Mouse (Mus musculus) cerebellum, adult 2 months (tissue): ENCODE measurements around the gene Mageb18. TPM values are rescaled to one million over a fixed set of nuclear protein-coding genes. Genes with fewer than 3 reads are reported as not detected.
"Not testable (repeated sequence)": the region's sequence is repeated elsewhere in the genome, so short reads cannot be mapped to it uniquely, and the experiment has no call there.

Experiments
- DNase-seq, 2 experiments: peaks; one replicate each; pipeline ENCODE4 v3.0.0; 2021
- H3K27ac ChIP-seq: fragments of 200-500 bp; 2 replicates; pipeline ENCODE4 v1.5.1; 2012; ENCODE audit warnings: low read length, control low read depth, inconsistent platforms; ENCODE audit not compliant: insufficient read depth
- H3K27me3 ChIP-seq: fragments of 200-500 bp; 2 replicates; pipeline ENCODE4 v1.6.1; 2012; ENCODE audit warnings: inconsistent platforms, mild to moderate bottlenecking, low read length, moderate library complexity; ENCODE audit not compliant: control insufficient read depth, insufficient read depth
- H3K4me1 ChIP-seq: fragments of 200-500 bp; 2 replicates; pipeline ENCODE4 v1.6.1; 2011; ENCODE audit warnings: low read length; ENCODE audit not compliant: control insufficient read depth, insufficient read depth
- H3K4me3 ChIP-seq: fragments of 200-500 bp; replicated peaks from 2 replicates; pipeline ENCODE3; 2011; ENCODE audit warnings: mild to moderate bottlenecking, low read depth, low read length, control low read depth; ENCODE audit not compliant: insufficient read depth
- CTCF ChIP-seq: fragments of 200-500 bp; IDR thresholded peaks from 2 replicates; pipeline ENCODE4 v1.5.1; 2011; ENCODE audit warnings: low read depth, mild to moderate bottlenecking, control low read depth, low read length, moderate library complexity, borderline replicate concordance; ENCODE audit not compliant: insufficient read depth
- POLR2A ChIP-seq: fragments of 200-500 bp; IDR thresholded peaks from 2 replicates; pipeline ENCODE4 v1.6.1; 2011; ENCODE audit warnings: low read length, control low read depth, borderline replicate concordance; ENCODE audit not compliant: insufficient read depth
- WGBS: fragments of 180-500 bp; shearing (Covaris S2); methylation state at CpG from one replicate; pipeline ENCODE4 v1.1.7; 2018; 5-methylcytosine and 5-hydroxymethylcytosine counted together
- polyA plus RNA-seq: library from polyadenylated mRNA; depleted of rRNA; stranded (reverse); fragments of >200 nt; gene quantifications from 2 replicates; pipeline ENCODE4 v1.2.3, GENCODE M21; 2012; rRNA removed

Mageb18 gene
- polyA plus RNA-seq: not detected in 2 replicates

- Histone ChIP-seq H3K4me3 (no peak within 1 kb of the TSS), H3K27ac (no peak within 1 kb of the TSS), H3K27me3 (no peaks in the 10 kb centered on the region), H3K4me1 (no peaks in the 10 kb centered on the region)
- 19% methylated on average over 1 of the region's 1 CpGs for WGBS
- DNase-seq: no peak
- TF ChIP-seq CTCF (no peak), POLR2A (no peak)
Observed at GRCm38 (mm10) chrX:92599472-92599871, at the start of gene Mageb18. Gene Mageb18, minus strand, starts transcription at chrX:92599572.

GRCm38 (mm10) chrX:92612788-92613187 lies 13.4 kb upstream of the Mageb18 start:
- DNase-seq: no peak
- Histone ChIP-seq H3K4me1 (no peaks in the 10 kb centered on the region), H3K4me3 (no peak overlapping the region), H3K27me3 (no peaks in the 10 kb centered on the region), H3K27ac (no peak overlapping the region)
- TF ChIP-seq CTCF (no peak), POLR2A (no peak)
- WGBS: 86% methylated on average over 3 of the region's 3 CpGs

GRCm38 (mm10) chrX:92610466-92610865 lies 11.1 kb upstream of the Mageb18 start:
- no peak for TF ChIP-seq CTCF
- no peak for TF ChIP-seq POLR2A
- Histone ChIP-seq H3K4me1 (no peaks in the 10 kb centered on the region), H3K27me3 (no peaks in the 10 kb centered on the region), H3K4me3 (no peak overlapping the region), H3K27ac (no peak overlapping the region)
- no peak for DNase-seq
- WGBS: 74% methylated on average over 3 of the region's 3 CpGs

GRCm38 (mm10) chrX:92597324-92597723 lies 2.0 kb downstream of the Mageb18 start:
- peak in 1 of 2 experiments; percentile 0 for DNase-seq
- Histone ChIP-seq H3K4me1 (no peaks in the 10 kb centered on the region), H3K4me3 (no peak overlapping the region), H3K27ac (no peak overlapping the region), H3K27me3 (no peaks in the 10 kb centered on the region)
- no peak; the same call in 1 of the 2 replicates for TF ChIP-seq CTCF
- no peak for TF ChIP-seq POLR2A
- 41% methylated on average over 4 of the region's 4 CpGs for WGBS

- Histone ChIP-seq H3K4me1 (no peaks in the 10 kb centered on the region), H3K27ac (no peak overlapping the region), H3K4me3 (no peak overlapping the region), H3K27me3 (no peaks in the 10 kb centered on the region)
- DNase-seq: no peak
- 84% methylated on average over 1 of the region's 1 CpGs for WGBS
- TF ChIP-seq CTCF (no peak), POLR2A (no peak)
Observed at GRCm38 (mm10) chrX:92527826-92528225, 71.5 kb downstream of the Mageb18 start.

- Histone ChIP-seq H3K27ac (no peak overlapping the region), H3K27me3 (no peaks in the 10 kb centered on the region), H3K4me1 (no peaks in the 10 kb centered on the region), H3K4me3 (no peak overlapping the region)
- 18% methylated on average over 1 of the region's 1 CpGs for WGBS
- no peak for TF ChIP-seq CTCF
- no peak for DNase-seq
Observed at GRCm38 (mm10) chrX:92498254-92498653, 101.1 kb downstream of the Mageb18 start.

GRCm38 (mm10) chrX:92489649-92490048 lies 109.7 kb downstream of the Mageb18 start, which contains the start of gene Gm5941:
Gene Gm5941, plus strand, starts transcription at chrX:92489949.
- not testable (repeated sequence) for H3K27ac ChIP-seq, DNase-seq, H3K4me3 ChIP-seq, H3K4me1 ChIP-seq, H3K27me3 ChIP-seq
- WGBS: 92% methylated on average over 4 of the region's 4 CpGs

GRCm38 (mm10) chrX:92464773-92465172 lies 134.6 kb downstream of the Mageb18 start:
- Histone ChIP-seq H3K27me3 (no peaks in the 10 kb centered on the region), H3K27ac (no peak overlapping the region), H3K4me1 (no peaks in the 10 kb centered on the region), H3K4me3 (no peak overlapping the region)
- 72% methylated on average over 4 of the region's 4 CpGs for WGBS
- TF ChIP-seq POLR2A (no peak), CTCF (no peak)
- DNase-seq: no peak
